In genomic region chr2:32354336-32354895, GRCm38 (mm10) we compare ENCODE assay signal across 21 mouse cellular contexts. TPM values are rescaled to one million over a fixed set of nuclear protein-coding genes. Genes with fewer than 3 reads are reported as not detected.
A peak's percentile ranks its signal among the peaks of the same experiment; 100 is the strongest.
DNase-seq lines count a peak whose midpoint lies in the region; ATAC-seq and TF ChIP-seq lines count a peak whose summit lies in the region.
"Had no signal": no experiment of that assay in that cellular context is flagged by ENCODE, and none has a peak within 500 bp of the region (broad histone marks: within the 10 kb centered on the region; RNA-seq: fewer than 3 reads in every experiment).

No protein-coding gene starts in this region.

- no peak overlapping the region for H3K4me3 ChIP-seq in liver, embryonic 15.5 days (replicated peaks)
- H3K4me3 ChIP-seq in intestine, embryonic 16.5 days (ENCODE audit: low read length), result no peak overlapping the region
- no peak overlapping the region for H3K4me3 ChIP-seq in forebrain, postnatal 0 days (ENCODE audit: low read depth, low read length)
- H3K4me3 ChIP-seq in hindbrain, embryonic 11.5 days (ENCODE audit: low read depth, low read length), result no peak overlapping the region
- H3K4me3 ChIP-seq: forebrain, embryonic 12.5 days; gastrocnemius, adult 2 months; heart, embryonic 12.5 days; hindbrain, embryonic 15.5 days had no signal

- H3K4me2 ChIP-seq in liver, embryonic 15.5 days, result no peak overlapping the region
- H3K4me2 ChIP-seq in intestine, embryonic 16.5 days (ENCODE audit: low read depth, low read length), result peak overlapping the region; percentile 23
- H3K4me2 ChIP-seq in forebrain, postnatal 0 days (ENCODE audit: low read depth), result no peak overlapping the region
- H3K4me2 ChIP-seq in hindbrain, embryonic 11.5 days (replicated peaks; ENCODE audit: low read depth, low read length), result no peak overlapping the region
- H3K4me2 ChIP-seq: forebrain, embryonic 12.5 days; heart, embryonic 12.5 days; hindbrain, embryonic 15.5 days had no signal

- H3K27ac ChIP-seq in liver, embryonic 15.5 days (replicated peaks), result peak overlapping the region; percentile 35
- H3K27ac ChIP-seq in intestine, embryonic 16.5 days (ENCODE audit: low read length), result peak overlapping the region; percentile 96
- H3K27ac ChIP-seq in forebrain, postnatal 0 days (ENCODE audit: low read depth, low read length), result no peak overlapping the region
- no peak overlapping the region for H3K27ac ChIP-seq in hindbrain, embryonic 11.5 days (ENCODE audit: low read depth, low read length)
- H3K27ac ChIP-seq: embryonic facial prominence, embryonic 13.5 days; forebrain, embryonic 12.5 days; gastrocnemius, adult 2 months; hindbrain, embryonic 15.5 days had no signal

- H3K9me3 ChIP-seq in liver, embryonic 15.5 days (replicated peaks), result no peaks in the 10 kb centered on the region
- no peaks in the 10 kb centered on the region for H3K9me3 ChIP-seq in intestine, embryonic 16.5 days (ENCODE audit: control insufficient read depth, low read length)
- no peaks in the 10 kb centered on the region for H3K9me3 ChIP-seq in forebrain, postnatal 0 days (ENCODE audit: low read length)
- no peaks in the 10 kb centered on the region for H3K9me3 ChIP-seq in hindbrain, embryonic 11.5 days (ENCODE audit: control insufficient read depth, low read length)
- H3K9me3 ChIP-seq: embryonic facial prominence, embryonic 13.5 days; forebrain, embryonic 12.5 days; heart, embryonic 12.5 days; hindbrain, embryonic 10.5 days; hindbrain, embryonic 15.5 days had no signal

- H3K9ac ChIP-seq in liver, embryonic 15.5 days, result no peak overlapping the region
- H3K9ac ChIP-seq in intestine, embryonic 16.5 days (ENCODE audit: low read depth, low read length), result no peak overlapping the region
- no peak overlapping the region for H3K9ac ChIP-seq in forebrain, postnatal 0 days
- no peak overlapping the region for H3K9ac ChIP-seq in hindbrain, embryonic 11.5 days (ENCODE audit: low read depth, low read length)
- H3K9ac ChIP-seq: embryonic facial prominence, embryonic 13.5 days; forebrain, embryonic 12.5 days; heart, embryonic 12.5 days; hindbrain, embryonic 15.5 days had no signal

- no peaks in the 10 kb centered on the region for H3K36me3 ChIP-seq in liver, embryonic 15.5 days (replicated peaks)
- no peaks in the 10 kb centered on the region for H3K36me3 ChIP-seq in intestine, embryonic 16.5 days (ENCODE audit: control insufficient read depth, insufficient read depth, low read length)
- H3K36me3 ChIP-seq in forebrain, postnatal 0 days (ENCODE audit: insufficient read depth), result no peaks in the 10 kb centered on the region
- no peaks in the 10 kb centered on the region for H3K36me3 ChIP-seq in hindbrain, embryonic 11.5 days (ENCODE audit: control insufficient read depth, insufficient read depth, low read length)
- H3K36me3 ChIP-seq: forebrain, embryonic 12.5 days; heart, embryonic 12.5 days; hindbrain, embryonic 10.5 days; hindbrain, embryonic 15.5 days had no signal

- peaks cover 50% of the 10 kb centered on the region for H3K27me3 ChIP-seq in liver, embryonic 15.5 days
- no peaks in the 10 kb centered on the region for H3K27me3 ChIP-seq in intestine, embryonic 16.5 days (replicated peaks; ENCODE audit: control insufficient read depth, insufficient read depth, low read length)
- no peaks in the 10 kb centered on the region for H3K27me3 ChIP-seq in forebrain, postnatal 0 days (ENCODE audit: insufficient read depth, low read length)
- no peaks in the 10 kb centered on the region; the same call in 1 of the 2 replicates for H3K27me3 ChIP-seq in hindbrain, embryonic 11.5 days (ENCODE audit: control insufficient read depth, insufficient read depth, low read length)
- H3K27me3 ChIP-seq: embryonic facial prominence, embryonic 13.5 days; hindbrain, embryonic 15.5 days; Patski had no signal

- ATAC-seq in liver, embryonic 15.5 days (ENCODE audit: insufficient read depth), result no peak
- ATAC-seq in intestine, embryonic 16.5 days, result peak; percentile 76
- no peak for ATAC-seq in forebrain, postnatal 0 days
- ATAC-seq in hindbrain, embryonic 11.5 days (ENCODE audit: low FRiP score), result no peak
- ATAC-seq: activated CD4-positive, CD25-positive, alpha-beta regulatory T cell, adult 4 months; Patski had no signal

- peaks cover 32% of the 10 kb centered on the region for H3K4me1 ChIP-seq in liver, embryonic 15.5 days (replicated peaks)
- peaks cover 34% of the 10 kb centered on the region for H3K4me1 ChIP-seq in intestine, embryonic 16.5 days (ENCODE audit: control insufficient read depth, insufficient read depth, low read length)
- H3K4me1 ChIP-seq in forebrain, postnatal 0 days (ENCODE audit: insufficient read depth), result peaks cover 9% of the 10 kb centered on the region; the same call in 1 of the 2 replicates
- H3K4me1 ChIP-seq in hindbrain, embryonic 11.5 days (replicated peaks; ENCODE audit: control insufficient read depth, insufficient read depth, low read length), result peaks cover 6% of the 10 kb centered on the region; the same call in 1 of the 2 replicates

- TF ChIP-seq CTCF in forebrain, postnatal 0 days (IDR thresholded peaks at IDR 0.05; ENCODE audit: low read depth), result no peak

- WGBS in liver, embryonic 15.5 days (ENCODE audit: insufficient replicate concordance), result 73% methylated on average over 3 of the region's 3 CpGs
- 67% methylated on average over 3 of the region's 3 CpGs for WGBS in intestine, embryonic 16.5 days
- WGBS in forebrain, postnatal 0 days, result 90% methylated on average over 3 of the region's 3 CpGs
- 94% methylated on average over 3 of the region's 3 CpGs for WGBS in hindbrain, embryonic 11.5 days

- DNase-seq in cerebellum, adult 9-10 months, result peak; percentile 68
- no peak for DNase-seq in cerebellum, adult 11 months
- DNase-seq in liver, result no peak
- DNase-seq in forebrain, postnatal 0 days, result no peak
- DNase-seq in hindbrain, embryonic 11.5 days (ENCODE audit: low spot score), result no peak
- DNase-seq: adrenal gland, adult 2 months; adrenal gland, postnatal 25 days; cerebellum, postnatal 36 days; gastrocnemius, adult 2 months; gastrocnemius, postnatal 25 days had no signal

RNA-seq across cellular contexts. Expression of gene Dnm1, which starts 1.3 kb away (rescaled TPM):
- 0.44 and 0.50 TPM in 2 replicates for polyA plus RNA-seq in liver, embryonic 15.5 days (2015; fragmentation: Nextera tagmentation; extraction: Ambion mirVana)
- 11.8 and 12.5 TPM in 2 replicates for polyA plus RNA-seq in intestine, embryonic 16.5 days (2015; fragmentation: Nextera tagmentation; extraction: Ambion mirVana)
- total RNA-seq in forebrain, postnatal 0 days (2014; rRNA removed), result 76.2 and 106 TPM in 2 replicates
- polyA plus RNA-seq in forebrain, postnatal 0 days (2015; fragmentation: Nextera tagmentation; extraction: Ambion mirVana), result 47.9 and 71.6 TPM in 2 replicates
- 17.4 and 22.6 TPM in 2 replicates for polyA plus RNA-seq in hindbrain, embryonic 11.5 days (2014; fragmentation: Nextera tagmentation; extraction: Ambion mirVana)
- total RNA-seq: granulocyte monocyte progenitor cell, adult 5-6 weeks had no signal
- polyA plus RNA-seq: activated CD4-positive, CD25-positive, alpha-beta regulatory T cell, adult 4 months had no signal

RNA-seq across cellular contexts. Expression of gene Ciz1, which starts 2.3 kb away (rescaled TPM):
- 17.0 and 18.0 TPM in 2 replicates for polyA plus RNA-seq in liver, embryonic 15.5 days (2015; fragmentation: Nextera tagmentation; extraction: Ambion mirVana)
- polyA plus RNA-seq in intestine, embryonic 16.5 days (2015; fragmentation: Nextera tagmentation; extraction: Ambion mirVana), result 47.1 and 51.4 TPM in 2 replicates
- total RNA-seq in forebrain, postnatal 0 days (2014; rRNA removed), result 62.6 and 78.2 TPM in 2 replicates
- polyA plus RNA-seq in forebrain, postnatal 0 days (2015; fragmentation: Nextera tagmentation; extraction: Ambion mirVana), result 51.5 and 52.9 TPM in 2 replicates
- polyA plus RNA-seq in hindbrain, embryonic 11.5 days (2014; fragmentation: Nextera tagmentation; extraction: Ambion mirVana), result 42.4 and 49.0 TPM in 2 replicates

RNA-seq across cellular contexts. Expression of gene 1110008P14Rik, which starts 27.3 kb away (rescaled TPM):
- polyA plus RNA-seq in liver, embryonic 15.5 days (2015; fragmentation: Nextera tagmentation; extraction: Ambion mirVana), result 25.0 and 29.0 TPM in 2 replicates
- 44.2 and 45.8 TPM in 2 replicates for polyA plus RNA-seq in intestine, embryonic 16.5 days (2015; fragmentation: Nextera tagmentation; extraction: Ambion mirVana)
- 197 and 210 TPM in 2 replicates for total RNA-seq in forebrain, postnatal 0 days (2014; rRNA removed)
- 160 and 186 TPM in 2 replicates for polyA plus RNA-seq in forebrain, postnatal 0 days (2015; fragmentation: Nextera tagmentation; extraction: Ambion mirVana)
- 62.1 and 62.7 TPM in 2 replicates for polyA plus RNA-seq in hindbrain, embryonic 11.5 days (2014; fragmentation: Nextera tagmentation; extraction: Ambion mirVana)

RNA-seq across cellular contexts. Expression of gene Lcn2, which starts 33.6 kb away (rescaled TPM):
- 185 and 214 TPM in 2 replicates for polyA plus RNA-seq in liver, embryonic 15.5 days (2015; fragmentation: Nextera tagmentation; extraction: Ambion mirVana)
- polyA plus RNA-seq in intestine, embryonic 16.5 days (2015; fragmentation: Nextera tagmentation; extraction: Ambion mirVana), result 2.2 and 4.2 TPM in 2 replicates
- total RNA-seq in forebrain, postnatal 0 days (2014; rRNA removed), result 0.54 and 1.2 TPM in 2 replicates
- 0.63 and 1.0 TPM in 2 replicates for polyA plus RNA-seq in forebrain, postnatal 0 days (2015; fragmentation: Nextera tagmentation; extraction: Ambion mirVana)
- polyA plus RNA-seq in hindbrain, embryonic 11.5 days (2014; fragmentation: Nextera tagmentation; extraction: Ambion mirVana), result 0.19 TPM in 1 of 2 replicates, not detected in the other
- total RNA-seq: CH12.LX had no signal
- polyA plus RNA-seq: activated CD4-positive, CD25-positive, alpha-beta regulatory T cell, adult 4 months; hindbrain, embryonic 10.5 days had no signal

RNA-seq across cellular contexts. Expression of gene Ptges2, which starts 41.3 kb away (rescaled TPM):
- 12.0 and 12.2 TPM in 2 replicates for polyA plus RNA-seq in liver, embryonic 15.5 days (2015; fragmentation: Nextera tagmentation; extraction: Ambion mirVana)
- 49.1 and 49.8 TPM in 2 replicates for polyA plus RNA-seq in intestine, embryonic 16.5 days (2015; fragmentation: Nextera tagmentation; extraction: Ambion mirVana)
- total RNA-seq in forebrain, postnatal 0 days (2014; rRNA removed), result 32.1 and 37.5 TPM in 2 replicates
- polyA plus RNA-seq in forebrain, postnatal 0 days (2015; fragmentation: Nextera tagmentation; extraction: Ambion mirVana), result 54.9 and 58.6 TPM in 2 replicates
- 30.2 and 30.8 TPM in 2 replicates for polyA plus RNA-seq in hindbrain, embryonic 11.5 days (2014; fragmentation: Nextera tagmentation; extraction: Ambion mirVana)

Comparison
In these comparisons a context has a peak if more than half of its experiments do, and no peak if none do; other contexts are left out.
1. H3K27ac ChIP-seq: peak in liver, embryonic 15.5 days (single experiment) and intestine, embryonic 16.5 days (single experiment); none in forebrain, postnatal 0 days (single experiment) and hindbrain, embryonic 11.5 days (single experiment).